Mouse (Mus musculus) left cerebral cortex, adult 9 months (tissue): Measurements from ENCODE around the gene Kcnk10.
A peak's percentile ranks its signal among the peaks of the same experiment; 100 is the strongest.
"Not testable (repeated sequence)": the region's sequence is repeated elsewhere in the genome, so short reads cannot be mapped to it uniquely, and the experiment has no call there.

Source experiments
- DNase-seq, 2 experiments: peaks; one replicate each; pipeline ENCODE4 v3.0.0; 2022; ENCODE audit warnings: low spot score in 2 of 2

Kcnk10 gene

DNA sequence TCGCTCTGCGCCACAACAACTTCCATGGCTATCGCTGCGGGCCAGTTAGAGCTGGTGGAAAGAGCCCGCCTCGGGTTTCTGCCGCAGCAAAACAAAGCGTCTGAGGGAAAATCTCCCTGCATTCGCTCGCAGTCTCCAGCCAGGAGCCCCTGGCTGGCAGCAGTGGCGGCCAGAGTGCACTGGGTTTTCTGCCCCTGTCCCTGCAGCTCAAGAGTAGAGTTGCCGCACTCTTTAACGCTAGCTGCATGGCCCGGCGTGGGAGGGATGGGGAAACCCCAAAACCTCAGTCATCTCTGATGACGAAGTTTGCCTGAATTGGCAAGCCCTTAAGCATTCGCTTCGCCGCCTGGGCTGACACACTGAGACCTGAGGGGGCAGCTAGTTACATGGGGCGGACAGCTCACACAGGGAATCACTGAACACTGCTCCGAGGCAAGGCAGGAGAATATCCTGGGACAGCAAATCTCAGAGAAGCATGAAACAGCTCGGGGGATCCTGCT lies at the start of gene Kcnk10:
TSS of gene Kcnk10 (minus strand) at position 450 of the 500 bp plus-strand sequence.
- peak in 1 of 2 experiments; percentile 32 for DNase-seq

DNA sequence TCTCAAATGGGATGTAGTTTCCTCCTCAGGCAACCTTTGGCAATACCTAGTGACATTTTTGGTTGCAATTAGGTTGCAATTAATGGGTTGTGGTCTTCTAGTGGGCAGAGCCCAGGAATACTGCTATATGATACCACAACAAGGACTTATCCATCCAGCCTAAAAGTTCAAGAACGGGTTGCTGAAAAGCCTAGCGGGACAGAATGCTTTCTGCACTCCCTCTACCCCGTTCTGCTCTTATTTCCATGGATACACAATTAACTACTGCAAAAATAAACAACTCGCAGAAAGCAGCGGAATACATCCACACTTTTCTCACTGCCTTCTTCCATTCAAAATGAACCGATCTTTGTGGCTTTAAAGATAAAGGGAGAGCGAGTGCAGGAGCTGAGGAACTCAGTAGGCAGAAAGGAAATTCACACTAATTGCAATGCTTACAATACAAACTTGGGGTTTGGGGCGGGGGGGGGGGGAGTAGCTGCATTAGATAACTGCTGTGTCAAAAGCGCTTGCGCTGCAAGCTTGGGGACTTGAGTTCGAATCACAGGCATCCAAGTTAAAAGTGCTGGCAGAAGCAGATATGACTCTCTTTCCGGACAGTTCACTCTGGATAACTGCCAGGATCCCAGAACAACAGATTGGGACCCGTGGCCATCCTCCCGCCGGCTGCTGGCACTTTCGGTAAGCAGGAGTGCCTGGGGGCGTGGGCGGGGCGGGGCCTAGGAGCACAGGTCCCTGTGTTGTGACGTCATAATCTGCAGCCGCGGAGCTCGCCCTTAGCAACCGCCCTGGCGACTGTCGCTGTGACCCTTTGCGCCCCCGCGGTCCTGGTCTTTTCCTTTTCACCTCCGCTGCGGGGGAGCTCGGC lies 49.5 kb upstream of the Kcnk10 start, which contains the start of gene Spata7:
TSS of gene Spata7 (plus strand) at position 766 of the 868 bp plus-strand sequence.
- DNase-seq = peak; percentile 73 to 86

GRCm38 (mm10) chr12:98623266-98623665 lies 45.2 kb upstream of the Kcnk10 start:
- DNase-seq = not testable (repeated sequence)

- DNase-seq = not testable (repeated sequence)
Observed at GRCm38 (mm10) chr12:98620922-98621321, 42.8 kb upstream of the Kcnk10 start.

- DNase-seq = no peak
Observed at GRCm38 (mm10) chr12:98619496-98619895, 41.4 kb upstream of the Kcnk10 start.

DNA sequence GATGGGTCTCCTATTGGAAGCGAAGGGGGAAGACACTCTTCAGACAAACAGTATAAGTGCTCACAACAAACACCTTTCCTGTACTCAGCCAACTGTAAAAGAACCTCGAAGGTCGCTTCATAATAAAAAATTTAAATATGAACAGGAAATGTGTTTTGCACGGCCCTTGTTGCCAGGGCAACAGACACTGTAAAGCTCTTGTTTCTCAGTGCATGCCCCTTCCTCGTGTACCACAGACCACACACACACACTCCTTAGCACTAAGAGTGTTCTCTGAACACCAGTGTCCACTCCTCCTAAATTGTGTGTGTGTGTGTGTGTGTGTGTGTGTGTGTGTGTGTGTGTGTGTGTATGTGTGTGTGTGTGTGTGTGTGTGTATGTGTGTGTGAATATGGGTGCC lies 37.6 kb upstream of the Kcnk10 start:
- no peak for DNase-seq

- no peak for DNase-seq
Observed at GRCm38 (mm10) chr12:98614910-98615508, 36.9 kb upstream of the Kcnk10 start.

- peak in 1 of 2 experiments; percentile 12 for DNase-seq
Observed at GRCm38 (mm10) chr12:98610341-98610740, 32.2 kb upstream of the Kcnk10 start.

- no peak for DNase-seq
Observed at GRCm38 (mm10) chr12:98606595-98607290, 28.6 kb upstream of the Kcnk10 start.

DNA sequence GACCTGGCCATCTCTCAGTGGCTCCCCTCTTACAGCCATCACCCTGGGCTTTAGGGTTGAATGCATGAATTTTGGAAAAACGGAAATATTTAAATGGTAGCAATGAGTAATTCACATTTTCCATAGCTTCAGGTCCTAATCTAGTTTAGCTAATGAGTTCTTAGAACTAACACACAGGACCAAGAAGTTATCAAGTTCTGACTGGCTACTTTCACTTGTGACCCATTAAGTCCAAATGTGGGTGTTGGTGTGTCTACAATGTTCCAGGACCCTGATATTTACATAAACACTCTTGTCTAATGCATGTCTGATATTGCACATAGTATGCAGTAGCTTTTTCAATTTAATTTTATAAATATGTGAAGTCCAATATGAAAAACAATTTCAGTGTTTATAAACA lies 27.2 kb upstream of the Kcnk10 start:
- DNase-seq = no peak

DNA sequence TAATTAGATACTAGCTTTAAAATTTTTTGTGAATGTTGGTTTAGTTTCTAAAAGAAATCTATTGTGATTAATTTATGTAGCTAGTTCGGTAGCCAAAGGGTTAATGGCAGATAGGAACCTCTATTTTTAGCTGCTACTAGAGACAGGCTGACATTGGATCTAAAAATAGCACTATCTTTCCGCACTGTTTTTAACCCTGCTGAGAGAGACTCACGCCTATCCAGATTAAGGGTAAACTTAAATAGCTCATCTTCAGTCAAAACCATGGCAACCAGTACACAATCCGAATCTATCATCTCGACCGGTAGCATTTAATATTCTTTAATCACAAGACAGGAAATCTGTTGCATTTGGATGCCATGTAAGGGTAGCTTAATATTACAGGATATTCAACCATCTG lies 24.0 kb upstream of the Kcnk10 start:
- DNase-seq = no peak

- no peak for DNase-seq
Observed at GRCm38 (mm10) chr12:98600861-98601260, 22.8 kb upstream of the Kcnk10 start.

GRCm38 (mm10) chr12:98591016-98591415 lies 12.9 kb upstream of the Kcnk10 start:
- DNase-seq = no peak

GRCm38 (mm10) chr12:98588573-98588972 lies 10.5 kb upstream of the Kcnk10 start:
- DNase-seq = no peak

DNA sequence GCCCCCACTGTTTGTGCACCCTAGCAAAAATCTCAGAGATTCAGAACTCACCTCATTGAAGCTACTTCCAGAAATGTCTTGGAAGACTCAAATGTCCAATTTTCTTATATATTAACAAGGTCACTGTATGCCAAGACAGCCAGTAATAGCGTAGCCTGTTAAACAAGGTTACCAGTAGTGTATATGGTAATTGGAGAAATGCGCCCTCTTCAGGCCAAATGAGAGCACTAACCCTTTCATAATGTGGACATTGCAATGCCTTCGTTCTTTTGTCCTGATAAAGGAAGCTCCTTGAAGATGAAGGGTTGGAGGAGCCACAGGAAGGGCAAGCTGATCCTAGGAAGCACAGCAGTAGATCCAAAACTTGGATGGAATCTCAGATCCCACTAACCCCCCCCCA lies 7.2 kb upstream of the Kcnk10 start:
- DNase-seq = no peak

DNA sequence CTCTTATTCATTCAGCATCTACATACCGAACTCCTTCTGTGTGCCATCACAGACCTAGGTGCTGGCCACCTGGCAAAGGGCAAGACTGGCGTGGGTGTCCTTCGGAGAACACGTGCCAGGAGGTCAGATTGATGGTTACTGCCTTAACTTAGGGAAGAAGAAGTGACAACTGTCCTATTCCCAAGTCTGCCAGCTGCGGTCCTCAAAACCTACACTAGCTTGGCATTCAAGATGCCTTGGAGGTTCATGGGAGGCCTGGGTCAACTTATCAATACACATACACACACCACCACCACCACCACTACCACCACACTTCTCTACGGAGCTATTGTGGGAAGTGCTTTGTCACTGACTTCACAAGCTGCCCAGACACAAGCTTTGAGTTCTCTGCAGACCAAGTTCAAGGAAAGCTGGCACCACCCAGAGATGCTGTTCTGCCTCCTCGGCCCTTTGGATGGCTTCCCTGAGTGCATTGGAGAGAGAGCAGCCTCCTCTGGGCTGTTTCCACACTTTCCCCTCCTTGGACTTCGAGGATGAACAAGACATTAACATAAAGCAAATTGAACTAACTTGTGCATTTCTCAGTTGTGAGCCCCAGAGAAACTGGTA lies 2.1 kb downstream of the Kcnk10 start:
- DNase-seq = peak in 1 of 2 experiments; percentile 9

- no peak for DNase-seq
Observed at GRCm38 (mm10) chr12:98575195-98575887, 2.8 kb downstream of the Kcnk10 start.

GRCm38 (mm10) chr12:98574353-98575194 lies 3.5 kb downstream of the Kcnk10 start:
- DNase-seq = peak; percentile 25 to 64

GRCm38 (mm10) chr12:98573317-98574270 lies 4.5 kb downstream of the Kcnk10 start:
- peak; percentile 60 to 82 for DNase-seq
